Mouse (Mus musculus): ENCODE results near the gene Gm3149.
"Not testable (repeated sequence)": the region's sequence is repeated elsewhere in the genome, so short reads cannot be mapped to it uniquely, and the experiment has no call there.

Gm3149 gene

DNA sequence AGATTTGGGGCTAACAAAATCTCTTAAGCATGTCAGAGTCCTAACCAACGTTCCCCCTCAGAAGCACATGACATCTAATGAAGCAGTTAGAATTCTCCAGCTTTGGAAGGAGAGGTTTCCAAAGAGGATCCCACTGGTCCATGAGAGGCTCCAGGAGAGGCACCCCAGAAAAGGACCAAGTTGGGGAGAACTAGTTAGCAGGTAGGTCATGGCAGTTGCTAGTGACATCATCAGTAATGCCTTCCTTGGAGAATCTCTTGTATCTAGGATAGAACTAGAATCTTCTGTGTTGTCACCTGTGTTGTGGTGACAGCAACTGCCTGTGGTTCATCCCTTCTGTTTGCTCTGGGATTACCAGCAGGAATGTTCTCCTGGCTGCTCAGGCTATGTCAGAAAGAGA, at the start of gene Gm3149:
Gm3149 (plus strand) TSS at position 301 of the 400 bp plus-strand sequence.
- DNase-seq (ENCODE audit: low spot score in 2 of 2), result not testable (repeated sequence)

DNA sequence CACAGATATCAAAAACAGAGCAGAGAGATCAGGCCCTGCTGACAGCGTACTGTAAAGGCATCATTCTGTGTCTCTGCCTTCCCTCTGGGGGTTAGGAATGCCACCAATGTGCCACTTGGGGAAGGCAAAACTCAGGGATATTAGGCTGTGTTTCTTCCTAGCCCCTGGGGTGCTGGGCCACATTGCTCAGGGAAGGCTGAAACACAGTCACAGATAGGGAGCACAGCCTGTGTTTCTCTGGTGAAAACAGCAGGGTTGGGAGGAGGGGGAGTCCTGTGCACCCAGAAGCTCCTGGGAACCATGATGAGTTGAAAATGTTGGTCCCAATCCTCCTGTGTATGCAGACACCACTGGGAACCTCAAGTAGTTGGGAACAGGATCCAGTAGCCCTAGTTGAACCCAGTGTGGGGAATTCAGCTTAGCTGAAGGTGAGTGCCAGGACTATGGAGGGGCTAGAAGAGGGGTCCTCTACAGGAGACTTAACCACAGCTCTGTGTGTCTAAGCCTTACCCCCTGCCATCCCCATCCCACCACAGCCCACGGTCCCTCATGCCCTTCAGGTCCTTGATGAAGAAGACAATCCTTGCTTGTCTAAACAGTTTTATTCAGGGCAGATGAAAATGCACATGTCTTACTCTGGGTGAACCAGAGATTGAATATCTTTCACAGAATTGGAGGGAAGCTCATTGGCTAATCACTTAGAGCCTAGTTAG, 47.7 kb upstream of the Gm3149 start:
- not testable (repeated sequence) for DNase-seq (ENCODE audit: low spot score in 2 of 2)

DNA sequence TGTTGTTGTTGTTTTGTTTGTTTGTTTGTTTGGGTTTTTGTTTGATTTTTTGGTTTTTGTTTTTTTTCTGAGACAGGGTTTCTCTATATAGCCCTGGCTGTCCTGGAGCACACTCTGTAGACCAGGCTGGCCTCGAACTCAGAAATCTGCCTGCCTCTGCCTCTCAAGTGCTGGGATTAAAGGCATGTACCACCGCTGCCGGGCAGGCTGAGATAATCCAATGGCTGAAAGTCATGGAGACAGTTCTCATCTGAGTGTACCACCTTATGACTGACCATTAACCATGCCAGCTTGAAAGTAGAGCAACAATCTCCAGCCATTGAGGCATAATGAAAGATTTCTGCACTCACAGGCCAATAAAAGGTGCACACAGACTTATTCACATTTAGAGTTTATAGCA, 37.3 kb upstream of the Gm3149 start:
- DNase-seq (ENCODE audit: low spot score in 2 of 2), result not testable (repeated sequence)

DNA sequence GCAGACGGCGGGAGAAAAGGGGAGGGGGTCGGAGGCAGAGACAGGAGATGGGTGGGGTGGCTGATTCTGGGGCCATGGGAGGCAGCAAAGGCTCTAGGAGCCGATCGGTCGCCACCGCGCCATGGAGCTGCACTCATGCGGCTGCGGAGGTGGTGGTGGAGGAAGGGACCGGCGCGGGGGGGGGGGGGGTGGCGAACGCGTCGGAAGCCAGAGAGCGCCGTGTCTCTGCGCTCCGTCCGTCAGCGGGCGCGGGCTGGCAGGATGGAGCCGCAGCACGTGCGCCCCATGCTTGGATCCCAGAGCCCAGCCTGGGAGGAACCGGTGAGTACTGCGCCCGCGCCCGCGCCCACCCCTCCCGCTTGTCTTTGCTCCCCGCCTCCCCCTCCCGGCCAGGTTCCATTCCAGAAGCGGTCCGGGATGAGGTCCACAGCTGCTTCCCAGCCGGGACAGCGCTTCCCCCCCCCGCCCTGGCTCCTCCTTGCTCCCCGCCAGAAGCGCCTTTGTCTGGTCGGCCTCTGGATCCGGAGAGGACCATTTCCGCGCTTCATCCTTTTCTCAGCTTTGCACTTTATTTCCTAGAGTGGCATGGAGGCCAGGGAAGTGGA, 17.5 kb downstream of the Gm3149 start, which contains the start of gene 2610042L04Rik:
2610042L04Rik (plus strand) TSS at position 288 of the 605 bp plus-strand sequence.
- not testable (repeated sequence) for DNase-seq (ENCODE audit: low spot score in 2 of 2)

DNA sequence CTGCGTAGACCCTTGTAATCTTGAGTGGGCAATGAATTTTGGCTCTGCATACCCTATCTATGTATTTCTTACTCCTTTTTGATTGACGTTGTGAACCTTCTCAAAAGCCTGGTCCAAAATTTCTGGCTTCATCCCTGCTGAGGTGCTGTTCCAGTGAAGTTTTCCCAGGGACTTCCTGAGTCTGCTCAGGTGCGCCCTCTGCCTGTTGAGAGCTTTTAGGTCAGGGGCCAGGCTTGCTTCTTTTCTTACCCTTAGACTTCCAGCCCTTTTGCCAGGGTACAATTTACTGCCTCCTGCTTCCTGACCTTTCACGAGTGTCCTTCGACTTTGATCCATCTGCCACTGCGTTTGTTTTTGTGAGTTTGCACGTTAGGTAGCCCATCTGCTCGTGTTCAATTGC, 18.4 kb downstream of the Gm3149 start:
- DNase-seq (ENCODE audit: low spot score in 2 of 2), result not testable (repeated sequence)

DNA sequence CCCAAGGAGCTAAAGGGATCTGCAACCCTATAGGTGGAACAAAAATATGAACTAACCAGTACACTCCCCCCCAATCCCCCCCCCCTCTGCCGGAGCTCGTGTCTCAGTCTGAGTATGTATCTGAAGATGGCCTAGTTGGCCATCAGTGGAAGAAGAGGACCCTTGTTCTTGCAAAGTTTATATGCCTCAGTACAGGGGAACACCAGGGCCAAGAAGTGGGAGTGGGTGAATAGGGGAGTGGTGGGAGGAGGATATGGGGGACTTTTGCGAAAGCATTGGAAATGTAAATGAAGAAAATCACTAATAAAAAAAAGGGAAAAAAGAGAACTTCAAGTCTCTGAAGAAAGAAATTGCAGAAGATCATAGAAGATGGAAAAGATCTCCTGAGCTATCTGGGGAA, 51.9 kb downstream of the Gm3149 start:
- DNase-seq (ENCODE audit: low spot score in 2 of 2), result not testable (repeated sequence)

DNA sequence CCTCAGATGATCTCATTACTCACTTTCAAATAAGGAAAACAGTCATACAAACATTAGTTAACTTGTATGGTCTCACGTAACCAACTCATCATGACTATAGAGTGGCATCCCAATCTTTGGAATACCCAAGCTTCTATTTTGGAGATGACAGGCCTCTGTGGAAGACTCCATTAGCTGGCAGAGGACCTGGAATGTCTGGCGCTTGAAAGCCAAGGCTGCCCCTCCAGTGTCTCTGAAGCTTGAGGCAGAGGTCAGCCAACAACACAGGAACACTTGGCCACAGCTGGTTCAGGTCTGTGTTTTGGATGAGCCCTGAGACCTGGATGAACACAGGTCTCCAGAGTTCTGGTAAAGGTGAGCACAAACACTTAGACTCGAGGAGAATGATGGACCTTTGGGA, 52.6 kb downstream of the Gm3149 start:
- not testable (repeated sequence) for DNase-seq (ENCODE audit: low spot score in 2 of 2)
